Mouse (Mus musculus) heart, adult 2 months (tissue): Measurements from ENCODE around the gene Aldh3b2. TPM values are rescaled to one million over a fixed set of nuclear protein-coding genes. Genes with fewer than 3 reads are reported as not detected.
A peak's percentile ranks its signal among the peaks of the same experiment; 100 is the strongest.

Source experiments
- DNase-seq, 2 experiments: peaks; one replicate each; pipeline ENCODE4 v3.0.0; 2021
- H3K27ac ChIP-seq: fragments of 200-600 bp; 2 replicates; pipeline ENCODE4 v1.8.1; 2022
- H3K27me3 ChIP-seq: fragments of 200-500 bp; 2 replicates; pipeline ENCODE4 v1.6.1; 2012; ENCODE audit warnings: mild to moderate bottlenecking, low read length, inconsistent platforms, mixed read lengths; ENCODE audit not compliant: control insufficient read depth, insufficient read depth
- H3K36me3 ChIP-seq: fragments of 200-500 bp; 2 replicates; pipeline ENCODE4 v1.6.1; 2012; ENCODE audit warnings: low read length, inconsistent platforms; ENCODE audit not compliant: control insufficient read depth, insufficient read depth
- H3K4me1 ChIP-seq: fragments of 200-500 bp; 2 replicates; pipeline ENCODE4 v1.6.1; 2011; ENCODE audit warnings: low read length; ENCODE audit not compliant: control insufficient read depth, insufficient read depth
- H3K4me3 ChIP-seq: fragments of 200-600 bp; 2 replicates; pipeline ENCODE4 v1.8.1; 2022
- H3K79me2 ChIP-seq: fragments of 200-500 bp; replicated peaks from 2 replicates; pipeline ENCODE4 v1.6.1; 2012; ENCODE audit warnings: mild to moderate bottlenecking, inconsistent platforms, low read length, moderate library complexity, mixed read lengths; ENCODE audit not compliant: control insufficient read depth, insufficient read depth
- H3K9ac ChIP-seq: fragments of 200-500 bp; 2 replicates; pipeline ENCODE4 v1.6.1; 2012; ENCODE audit warnings: low read depth, mild to moderate bottlenecking, control low read depth, inconsistent platforms, low read length, mixed read lengths
- CTCF ChIP-seq: fragments of 200-600 bp; IDR thresholded peaks from 2 replicates; pipeline ENCODE4 v1.8.1; 2022; ENCODE audit warnings: antibody characterized with exemption, mild to moderate bottlenecking, moderate library complexity
- EP300 ChIP-seq: fragments of 200-500 bp; IDR thresholded peaks from 2 replicates; pipeline ENCODE4 v1.6.1; 2011; ENCODE audit warnings: low read depth, low read length, control low read depth; ENCODE audit not compliant: insufficient read depth
- POLR2A ChIP-seq: fragments of 200-500 bp; IDR thresholded peaks from 2 replicates; pipeline ENCODE4 v1.6.1; 2011; ENCODE audit warnings: mild to moderate bottlenecking, low read depth, low read length, control low read depth; ENCODE audit not compliant: insufficient read depth
- WGBS: fragments of 180-500 bp; shearing (Covaris S2); methylation state at CpG from one replicate; pipeline ENCODE4 v1.1.7; 2018; 5-methylcytosine and 5-hydroxymethylcytosine counted together
- intact Hi-C: fragments of 180-260 bp; cut with DNase I; formaldehyde crosslinking; loops from one replicate; pipeline ENCODE4 v1.15.1; 2025
- polyA plus RNA-seq: library from polyadenylated mRNA; depleted of rRNA; stranded (reverse); fragments of >200 nt; gene quantifications from 2 replicates; pipeline ENCODE4 v1.2.3, GENCODE M21; 2012; rRNA removed
- total RNA-seq, 2 experiments: library from RNA; stranded (reverse); gene quantifications; 2 replicates each; pipeline ENCODE4 v1.2.3; 2021

The Aldh3b2 gene
- total and polyA plus RNA-seq, 3 experiments, result 0.18 to 1.6 (median 0.26) TPM

DNA sequence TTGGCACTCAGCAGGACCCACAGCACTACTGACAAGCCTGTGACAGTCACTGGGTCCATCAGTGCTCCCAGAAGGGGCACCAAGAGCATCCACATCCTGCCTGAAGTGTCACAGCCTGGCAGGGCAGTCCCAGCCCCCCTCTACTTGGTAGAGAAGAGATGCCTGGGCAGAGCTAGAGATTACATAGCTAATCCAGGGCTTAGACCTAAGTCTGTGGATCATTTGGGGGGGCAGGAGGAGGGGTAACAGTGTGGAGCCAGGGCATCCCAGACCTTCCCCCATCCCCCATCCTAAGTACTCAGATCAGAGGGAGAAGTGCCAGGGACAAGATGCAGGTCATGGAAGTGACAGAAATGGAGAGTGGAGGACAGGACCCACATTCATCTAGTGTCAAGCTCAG is 42.7 kb downstream of the Aldh3b2 start:
- Histone ChIP-seq H3K79me2 (no peaks in the 10 kb centered on the region), H3K27ac (no peak overlapping the region), H3K36me3 (no peaks in the 10 kb centered on the region), H3K4me3 (no peak overlapping the region), H3K9ac (no peak overlapping the region), H3K4me1 (peaks cover 5% of the 10 kb centered on the region), H3K27me3 (no peaks in the 10 kb centered on the region)
- TF ChIP-seq POLR2A, result no peak
- TF ChIP-seq EP300, result no peak
- TF ChIP-seq CTCF, result no peak
- intact Hi-C loops, result loop anchor here (5.0 kb wide), 3 partner anchors 82 to 292 kb away; partner anchors contain the start of genes Cdk2ap2, Grk2 and Pitpnm1
- DNase-seq, result no peak

GRCm38 (mm10) chr19:4015635-4016034 is 43.5 kb downstream of the Aldh3b2 start:
- Histone ChIP-seq H3K79me2 (no peaks in the 10 kb centered on the region), H3K9ac (no peak overlapping the region), H3K27ac (no peak overlapping the region), H3K27me3 (no peaks in the 10 kb centered on the region), H3K4me1 (peaks cover 5% of the 10 kb centered on the region), H3K4me3 (no peak overlapping the region), H3K36me3 (no peaks in the 10 kb centered on the region)
- intact Hi-C loops, result loop anchor here (5.0 kb wide), 3 partner anchors 82 to 292 kb away; partner anchors contain the start of genes Cdk2ap2, Grk2 and Pitpnm1
- TF ChIP-seq EP300 (no peak), CTCF (no peak), POLR2A (no peak)
- 73% methylated on average over 5 of the region's 5 CpGs for WGBS
- no peak for DNase-seq

DNA sequence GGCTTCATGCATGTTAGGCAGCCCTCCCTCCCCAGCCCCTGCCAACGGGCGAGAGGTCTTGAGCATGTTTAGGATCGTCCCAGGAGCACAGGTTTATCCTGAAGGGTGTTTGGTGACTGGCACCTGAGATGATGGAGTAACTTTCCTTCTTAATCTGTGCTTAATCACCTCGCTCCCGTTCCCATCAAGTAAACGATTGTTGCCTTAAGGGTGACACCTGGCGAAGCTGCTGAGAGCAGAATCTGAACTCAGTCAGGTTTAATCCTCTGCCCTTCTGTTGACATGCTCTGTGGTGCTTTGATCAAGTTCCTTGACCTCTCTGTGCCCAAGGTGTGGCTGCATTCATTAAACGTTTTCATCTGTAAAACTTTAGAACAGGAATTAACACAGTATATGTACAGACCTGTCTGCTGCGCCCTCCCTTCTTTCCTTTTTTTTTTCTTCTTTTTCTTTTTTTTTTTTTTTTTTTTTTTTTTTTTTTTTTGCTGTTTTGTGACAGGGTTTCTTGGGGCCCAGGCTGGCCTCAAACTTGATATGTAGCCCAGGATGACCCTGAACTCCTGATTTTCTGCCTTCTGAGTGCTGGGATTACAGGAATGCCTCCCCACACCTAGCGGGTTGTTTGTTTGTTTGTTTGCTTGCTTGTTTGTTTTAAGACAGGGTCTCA is 45.9 kb downstream of the Aldh3b2 start:
- no peak for DNase-seq
- WGBS, result 76% methylated on average over 10 of the region's 10 CpGs
- Histone ChIP-seq H3K9ac (no peak overlapping the region), H3K4me1 (no peaks in the 10 kb centered on the region; the same call in 1 of the 2 replicates), H3K27ac (no peak overlapping the region), H3K27me3 (no peaks in the 10 kb centered on the region), H3K79me2 (no peaks in the 10 kb centered on the region), H3K4me3 (no peak overlapping the region), H3K36me3 (no peaks in the 10 kb centered on the region)
- TF ChIP-seq CTCF (no peak), EP300 (no peak), POLR2A (no peak)
- intact Hi-C loops, result loop anchor here (5.0 kb wide), 3 partner anchors 79 to 289 kb away; partner anchors contain the start of genes Cdk2ap2, Grk2 and Pitpnm1

- Histone ChIP-seq H3K27ac (no peak overlapping the region; the same call in 1 of the 2 replicates), H3K27me3 (no peaks in the 10 kb centered on the region), H3K79me2 (no peaks in the 10 kb centered on the region), H3K9ac (no peak overlapping the region), H3K36me3 (no peaks in the 10 kb centered on the region), H3K4me1 (no peaks in the 10 kb centered on the region), H3K4me3 (no peak overlapping the region)
- peak; percentile 96 for TF ChIP-seq CTCF
- TF ChIP-seq POLR2A, result 0 out of 2 replicates have a peak, but pooled peaks have one; percentile 14
- peak; percentile 84; the same call in 1 of the 2 replicates for TF ChIP-seq EP300
- DNase-seq, result peak; percentile 80 to 87
- 15% methylated on average over 18 of the region's 18 CpGs for WGBS
- intact Hi-C loops, result loop anchor here (1.0 to 5.0 kb wide), 4 partner anchors 29 to 288 kb away; partner anchors contain the start of genes Cdk2ap2, Grk2 and Pitpnm1
Measured at GRCm38 (mm10) chr19:4018743-4019583, 46.8 kb downstream of the Aldh3b2 start.

DNA sequence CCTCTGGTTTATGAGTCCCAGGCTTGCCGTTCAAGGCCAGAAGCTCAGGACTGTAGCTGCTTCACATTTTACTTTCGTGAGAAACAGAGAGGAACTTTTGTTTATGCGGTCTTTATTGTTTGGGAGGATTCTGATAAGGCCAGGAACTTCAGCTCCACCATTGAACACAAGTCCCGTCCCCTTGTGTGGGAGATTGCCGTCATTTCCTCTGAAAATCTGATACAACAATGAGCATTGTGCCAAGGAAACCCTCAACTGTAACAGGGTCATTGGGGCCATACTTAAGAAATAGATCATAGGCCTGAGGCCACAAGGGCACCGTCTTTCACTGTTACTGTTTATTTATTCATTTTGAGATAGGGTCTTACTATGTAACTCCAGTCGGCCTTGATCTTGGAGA is 51.1 kb downstream of the Aldh3b2 start:
- DNase-seq, result no peak

DNA sequence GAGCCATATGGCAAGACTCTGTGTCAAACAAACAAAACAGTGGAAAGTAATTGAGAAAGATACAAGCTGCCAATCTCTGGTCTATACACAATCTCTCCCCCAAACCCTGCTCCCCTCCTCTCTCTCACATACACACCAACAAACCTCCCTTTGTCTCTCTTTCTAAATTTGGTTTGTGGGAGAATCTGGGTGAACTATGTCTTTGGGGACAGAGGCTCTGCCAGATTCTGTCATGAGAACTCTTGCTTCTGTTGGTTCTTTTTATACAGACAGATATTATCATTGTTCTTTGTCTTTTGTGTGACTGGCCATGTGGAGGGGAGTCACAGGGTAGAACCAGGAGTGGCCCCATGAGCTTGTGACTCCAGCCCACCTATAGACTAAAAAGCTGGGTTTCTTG is 55.4 kb downstream of the Aldh3b2 start:
- TF ChIP-seq CTCF (no peak), POLR2A (no peak), EP300 (no peak)
- Histone ChIP-seq H3K27me3 (no peaks in the 10 kb centered on the region), H3K27ac (no peak overlapping the region), H3K4me1 (no peaks in the 10 kb centered on the region), H3K9ac (no peak overlapping the region), H3K79me2 (no peaks in the 10 kb centered on the region), H3K4me3 (no peak overlapping the region), H3K36me3 (no peaks in the 10 kb centered on the region)
- intact Hi-C loops, result no loop called here
- no peak for DNase-seq

More for the DNA sequence above, 51.1 kb downstream of the Aldh3b2 start:
- Histone ChIP-seq H3K4me1 (no peaks in the 10 kb centered on the region), H3K4me3 (no peak overlapping the region), H3K36me3 (no peaks in the 10 kb centered on the region), H3K27ac (peak overlapping the region; percentile 36), H3K27me3 (no peaks in the 10 kb centered on the region), H3K9ac (no peak overlapping the region), H3K79me2 (no peaks in the 10 kb centered on the region)
- TF ChIP-seq EP300 (no peak), CTCF (no peak), POLR2A (no peak)
- intact Hi-C loops, result no loop called here
- 35% methylated on average over 7 of the region's 7 CpGs for WGBS

Other genes starting within 250 kb of the Aldh3b2 start
Only the 30 nearest of the 31 such genes appear.
- 10 to 100 TPM; 27.9 to 30.6 TPM for gene Kmt5b, start 204.9 kb upstream of the Aldh3b2 start, total RNA-seq
- 9.3 and 13.7 TPM in 2 replicates for gene Kmt5b, start 204.9 kb upstream of the Aldh3b2 start, polyA plus RNA-seq
- 10 to 100 TPM; 10.7 to 12.5 TPM for gene Chka, start 120.6 kb upstream of the Aldh3b2 start, total RNA-seq
- gene Chka, start 120.6 kb upstream of the Aldh3b2 start, polyA plus RNA-seq, result 9.5 and 14.1 TPM in 2 replicates
- gene Tcirg1, start 65.2 kb upstream of the Aldh3b2 start, total RNA-seq, result 10 to 100 TPM in 1 of 2 experiments, 1 to 10 TPM in 1; 7.4 to 12.4 TPM
- 47.7 and 50.5 TPM in 2 replicates for gene Tcirg1, start 65.2 kb upstream of the Aldh3b2 start, polyA plus RNA-seq
- 100 to 1,000 TPM; 438 to 511 TPM for gene Ndufs8, start 59.6 kb upstream of the Aldh3b2 start, total RNA-seq
- 761 and 809 TPM in 2 replicates for gene Ndufs8, start 59.6 kb upstream of the Aldh3b2 start, polyA plus RNA-seq
- 1 to 10 TPM; 1.6 to 1.7 TPM for gene Aldh3b1, start 42.5 kb upstream of the Aldh3b2 start, total RNA-seq
- 3.1 and 4.8 TPM in 2 replicates for gene Aldh3b1, start 42.5 kb upstream of the Aldh3b2 start, polyA plus RNA-seq
- gene Unc93b1, start 37.1 kb upstream of the Aldh3b2 start, total RNA-seq, result 10 to 100 TPM; 17.5 to 18.3 TPM
- 38.1 and 45.5 TPM in 2 replicates for gene Unc93b1, start 37.1 kb upstream of the Aldh3b2 start, polyA plus RNA-seq
- under 1 TPM; 0.39 to 0.61 TPM for gene Aldh3b3, start 13.7 kb upstream of the Aldh3b2 start, total RNA-seq
- gene Aldh3b3, start 13.7 kb upstream of the Aldh3b2 start, polyA plus RNA-seq, result 2.8 and 5.4 TPM in 2 replicates
- 10 to 100 TPM; 21.5 to 28.0 TPM for gene Acy3, start 14.2 kb downstream of the Aldh3b2 start, total RNA-seq
- gene Acy3, start 14.2 kb downstream of the Aldh3b2 start, polyA plus RNA-seq, result 68.7 and 89.9 TPM in 2 replicates
- gene Tbx10, start 20.4 kb downstream of the Aldh3b2 start, total RNA-seq, result not detected
- 0.14 TPM in 1 of 2 replicates, not detected in the other for gene Tbx10, start 20.4 kb downstream of the Aldh3b2 start, polyA plus RNA-seq
- 100 to 1,000 TPM; 136 to 149 TPM for gene Nudt8, start 28.3 kb downstream of the Aldh3b2 start, total RNA-seq
- gene Nudt8, start 28.3 kb downstream of the Aldh3b2 start, polyA plus RNA-seq, result 46.4 and 61.9 TPM in 2 replicates
- 1 to 10 TPM; 1.0 to 1.7 TPM for gene Gm49405, start 28.3 kb downstream of the Aldh3b2 start, total RNA-seq
- 11.0 TPM in 2 replicates for gene Gm49405, start 28.3 kb downstream of the Aldh3b2 start, polyA plus RNA-seq
- 100 to 1,000 TPM; 193 to 236 TPM for gene Doc2g, start 31.0 kb downstream of the Aldh3b2 start, total RNA-seq
- 432 and 597 TPM in 2 replicates for gene Doc2g, start 31.0 kb downstream of the Aldh3b2 start, polyA plus RNA-seq
- gene Ndufv1, start 40.5 kb downstream of the Aldh3b2 start, total RNA-seq, result 1,000 to 10,000 TPM; 1,031 to 1,231 TPM
- 1,078 and 1,145 TPM in 2 replicates for gene Ndufv1, start 40.5 kb downstream of the Aldh3b2 start, polyA plus RNA-seq
- gene Gstp1, start 65.7 kb downstream of the Aldh3b2 start, total RNA-seq, result 100 to 1,000 TPM; 356 to 371 TPM
- gene Gstp1, start 65.7 kb downstream of the Aldh3b2 start, polyA plus RNA-seq, result 480 and 490 TPM in 2 replicates
- 100 to 1,000 TPM; 121 to 137 TPM for gene Gstp2, start 73.7 kb downstream of the Aldh3b2 start, total RNA-seq
- 38.3 and 58.2 TPM in 2 replicates for gene Gstp2, start 73.7 kb downstream of the Aldh3b2 start, polyA plus RNA-seq
- not detected for gene Gstp3, start 87.2 kb downstream of the Aldh3b2 start, total RNA-seq
- gene Gstp3, start 87.2 kb downstream of the Aldh3b2 start, polyA plus RNA-seq, result 1.1 TPM in 1 of 2 replicates, not detected in the other
- gene Cabp2, start 109.2 kb downstream of the Aldh3b2 start, total RNA-seq, result not detected
- not detected in 2 replicates for gene Cabp2, start 109.2 kb downstream of the Aldh3b2 start, polyA plus RNA-seq
- 10 to 100 TPM; 39.9 to 43.2 TPM for gene Cdk2ap2, start 124.9 kb downstream of the Aldh3b2 start, total RNA-seq
- 81.3 and 85.3 TPM in 2 replicates for gene Cdk2ap2, start 124.9 kb downstream of the Aldh3b2 start, polyA plus RNA-seq
- 10 to 100 TPM; 18.1 to 19.9 TPM for gene Pitpnm1, start 127.7 kb downstream of the Aldh3b2 start, total RNA-seq
- 43.6 and 49.9 TPM in 2 replicates for gene Pitpnm1, start 127.7 kb downstream of the Aldh3b2 start, polyA plus RNA-seq
- gene Aip, start 153.5 kb downstream of the Aldh3b2 start, total RNA-seq, result 10 to 100 TPM; 55.1 to 60.6 TPM
- gene Aip, start 153.5 kb downstream of the Aldh3b2 start, polyA plus RNA-seq, result 69.4 and 82.1 TPM in 2 replicates
- under 1 TPM in 1 of 2 experiments, not detected in 1; 0.05 TPM for gene Gpr152, start 167.5 kb downstream of the Aldh3b2 start, total RNA-seq
- 0.12 TPM in 2 replicates for gene Gpr152, start 167.5 kb downstream of the Aldh3b2 start, polyA plus RNA-seq
- gene Cabp4, start 171.7 kb downstream of the Aldh3b2 start, total RNA-seq, result not detected
- gene Cabp4, start 171.7 kb downstream of the Aldh3b2 start, polyA plus RNA-seq, result 0.21 TPM in 1 of 2 replicates, not detected in the other
- gene Coro1b, start 176.3 kb downstream of the Aldh3b2 start, total RNA-seq, result 10 to 100 TPM; 43.9 to 45.1 TPM
- gene Coro1b, start 176.3 kb downstream of the Aldh3b2 start, polyA plus RNA-seq, result 83.3 and 95.0 TPM in 2 replicates
- 1 to 10 TPM; 1.1 to 1.7 TPM for gene Ptprcap, start 181.3 kb downstream of the Aldh3b2 start, total RNA-seq
- gene Ptprcap, start 181.3 kb downstream of the Aldh3b2 start, polyA plus RNA-seq, result 2.2 and 6.4 TPM in 2 replicates
- gene Rps6kb2, start 191.0 kb downstream of the Aldh3b2 start, total RNA-seq, result 10 to 100 TPM; 14.7 to 18.2 TPM
- gene Rps6kb2, start 191.0 kb downstream of the Aldh3b2 start, polyA plus RNA-seq, result 29.5 and 32.9 TPM in 2 replicates
- gene Carns1, start 203.2 kb downstream of the Aldh3b2 start, total RNA-seq, result 10 to 100 TPM; 24.4 to 27.0 TPM
- 78.0 and 79.1 TPM in 2 replicates for gene Carns1, start 203.2 kb downstream of the Aldh3b2 start, polyA plus RNA-seq
- gene Tbc1d10c, start 219.0 kb downstream of the Aldh3b2 start, total RNA-seq, result 10 to 100 TPM; 12.4 to 14.4 TPM
- 13.7 and 15.8 TPM in 2 replicates for gene Tbc1d10c, start 219.0 kb downstream of the Aldh3b2 start, polyA plus RNA-seq
- 100 to 1,000 TPM; 272 to 313 TPM for gene Ppp1ca, start 219.7 kb downstream of the Aldh3b2 start, total RNA-seq
- 406 and 497 TPM in 2 replicates for gene Ppp1ca, start 219.7 kb downstream of the Aldh3b2 start, polyA plus RNA-seq
- 1 to 10 TPM; 4.1 to 4.4 TPM for gene Rad9a, start 229.3 kb downstream of the Aldh3b2 start, total RNA-seq
- 13.5 and 13.9 TPM in 2 replicates for gene Rad9a, start 229.3 kb downstream of the Aldh3b2 start, polyA plus RNA-seq
- 1 to 10 TPM in 1 of 2 experiments, under 1 TPM in 1; 0.55 to 1.0 TPM for gene Clcf1, start 241.9 kb downstream of the Aldh3b2 start, total RNA-seq
- 2.8 and 5.4 TPM in 2 replicates for gene Clcf1, start 241.9 kb downstream of the Aldh3b2 start, polyA plus RNA-seq